Mouse (Mus musculus) erythroblast, embryonic 14.5 days (primary cell): ENCODE measurements around the gene Acat2.

Experiments
- GATA1 ChIP-seq: IDR thresholded peaks from 2 replicates; pipeline ENCODE4 v1.6.1; 2012; ENCODE audit warnings: low read length, inconsistent platforms, mixed read lengths
- TAL1 ChIP-seq: IDR thresholded peaks from 3 replicates; pipeline ENCODE4 v1.6.1; 2012; ENCODE audit warnings: low read length, inconsistent platforms, mixed read lengths

- TF ChIP-seq GATA1 (no peak), TAL1 (no peak)
These were observed 18.0 kb upstream of the Acat2 start for GRCm38 (mm10) chr17:12978546-12978945.
